Mouse (Mus musculus) limb, embryonic 13.5 days (tissue): ENCODE measurements at regions not wholly inside any gene's neighbourhood (a gene's known extent, or its start where the extent isn't known, plus 50 kb on each side); places are given as distances from the start of the nearest gene placed in this dataset.
"Not testable (repeated sequence)": the region's sequence is repeated elsewhere in the genome, so short reads cannot be mapped to it uniquely, and the experiment has no call there.

ENCODE experiments used
- ATAC-seq: fragments of 200-750 bp; cut with Nextera tagmentation; 2 replicates; pipeline ENCODE4 v1.8.0; 2017; ENCODE audit warnings: low read depth, moderate number of reproducible peaks, moderate TSS enrichment; ENCODE audit not compliant: low FRiP score
- H3K27ac ChIP-seq: fragments of 300-500 bp; sonication (generic); 2 replicates; pipeline ENCODE4 v1.5.1; 2015; ENCODE audit warnings: inconsistent platforms, mild to moderate bottlenecking, moderate library complexity
- H3K27me3 ChIP-seq: fragments of 300-500 bp; sonication (generic); 2 replicates; pipeline ENCODE4 v1.6.1; 2015; ENCODE audit warnings: mild to moderate bottlenecking, inconsistent platforms
- H3K36me3 ChIP-seq: fragments of 300-500 bp; sonication (generic); 2 replicates; pipeline ENCODE4 v1.6.1; 2015; ENCODE audit warnings: inconsistent platforms, mild to moderate bottlenecking, moderate library complexity
- H3K4me1 ChIP-seq: fragments of 300-500 bp; sonication (generic); 2 replicates; pipeline ENCODE4 v1.6.1; 2015; ENCODE audit warnings: inconsistent platforms
- H3K4me2 ChIP-seq: fragments of 300-500 bp; sonication (generic); replicated peaks from 2 replicates; pipeline ENCODE4 v1.6.1; 2015; ENCODE audit warnings: inconsistent platforms, mild to moderate bottlenecking, moderate library complexity
- H3K4me3 ChIP-seq: fragments of 300-500 bp; sonication (generic); 2 replicates; pipeline ENCODE4 v1.5.1; 2015; ENCODE audit warnings: moderate library complexity, mild to moderate bottlenecking, inconsistent platforms
- H3K9ac ChIP-seq: fragments of 300-500 bp; sonication (generic); 2 replicates; pipeline ENCODE4 v1.6.1; 2015; ENCODE audit warnings: mild to moderate bottlenecking, inconsistent platforms
- H3K9me3 ChIP-seq: fragments of 300-500 bp; sonication (generic); 2 replicates; pipeline ENCODE4 v1.6.1; 2016; ENCODE audit warnings: inconsistent platforms
- WGBS: fragments of 180-500 bp; shearing (Covaris S2); methylation state at CpG from one replicate; pipeline ENCODE4 v1.1.7; 2015; 5-methylcytosine and 5-hydroxymethylcytosine counted together

DNA sequence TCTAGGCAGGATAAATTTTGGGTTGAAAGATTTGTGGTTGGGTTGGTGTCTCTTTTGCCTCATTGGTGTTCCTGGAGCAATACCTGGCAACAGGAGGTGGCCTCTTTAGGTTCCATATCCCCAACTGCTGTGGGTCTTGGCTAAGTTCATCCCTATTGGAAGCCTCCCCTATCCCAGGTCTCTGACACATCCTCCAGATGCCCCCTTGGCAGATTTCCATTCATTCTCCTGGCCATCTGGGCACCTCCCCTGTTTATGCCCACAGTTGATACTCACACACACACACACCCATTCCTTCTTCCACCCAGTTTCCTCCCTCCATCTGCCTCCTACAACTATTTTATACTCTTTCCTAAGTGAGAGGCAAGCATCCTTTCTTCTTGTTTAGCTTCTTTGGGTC, 984.9 kb upstream of the Gm12353 start:
- H3K36me3 ChIP-seq = no peaks in the 10 kb centered on the region
- no peak overlapping the region for H3K27ac ChIP-seq
- no peaks in the 10 kb centered on the region for H3K9me3 ChIP-seq
- H3K4me3 ChIP-seq = no peak overlapping the region
- no peaks in the 10 kb centered on the region for H3K27me3 ChIP-seq
- no peaks in the 10 kb centered on the region for H3K4me1 ChIP-seq
- no peak overlapping the region for H3K9ac ChIP-seq
- no peak for ATAC-seq
- no peak overlapping the region for H3K4me2 ChIP-seq

DNA sequence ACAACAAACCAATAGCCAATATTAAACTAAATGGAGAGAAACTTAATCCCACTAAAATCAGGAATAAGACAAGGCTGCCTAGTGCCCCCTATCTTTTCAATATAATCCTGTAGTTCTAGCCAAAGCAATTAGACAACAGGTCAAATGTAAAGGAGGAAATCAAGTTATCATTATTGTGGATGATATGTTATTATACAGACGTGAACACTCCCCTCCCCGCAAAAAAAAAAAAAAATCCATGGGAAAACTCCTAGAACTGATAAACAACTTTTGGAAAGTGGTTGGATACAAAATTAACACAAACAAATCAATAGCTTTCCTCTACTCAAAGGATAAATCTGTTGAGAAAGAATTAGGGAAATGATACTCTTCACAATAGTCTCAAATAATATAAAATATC, 966.2 kb upstream of the Gm12353 start:
- 90% methylated on average over 2 of the region's 2 CpGs for WGBS

DNA sequence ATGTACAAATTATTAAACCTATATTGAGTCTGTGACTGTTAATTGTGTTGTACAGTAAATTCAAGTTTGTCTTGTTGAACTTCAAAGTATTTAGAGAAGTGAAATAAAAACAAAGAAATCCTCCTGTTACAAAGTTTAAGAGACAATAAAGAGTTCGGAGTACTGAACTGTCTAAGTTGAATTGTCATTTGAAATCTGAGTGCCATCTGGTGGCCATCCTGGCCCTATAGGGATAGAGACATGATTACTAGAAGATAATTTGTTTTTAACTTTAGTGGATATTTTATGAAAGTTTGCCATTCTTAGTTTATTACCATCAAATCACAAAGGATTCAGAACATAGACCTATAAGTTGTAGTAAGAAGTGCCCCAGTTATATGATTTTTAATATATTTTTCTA, 956.1 kb upstream of the Gm12353 start:
- no peak for ATAC-seq
- Histone ChIP-seq H3K9ac (no peak overlapping the region), H3K27me3 (no peaks in the 10 kb centered on the region), H3K4me2 (no peak overlapping the region), H3K4me1 (no peaks in the 10 kb centered on the region), H3K36me3 (no peaks in the 10 kb centered on the region), H3K27ac (no peak overlapping the region), H3K9me3 (no peaks in the 10 kb centered on the region), H3K4me3 (no peak overlapping the region)
- WGBS = 20% methylated on average over 1 of the region's 1 CpGs

More for the DNA sequence above, 966.2 kb upstream of the Gm12353 start:
- H3K27ac ChIP-seq = no peak overlapping the region
- no peak for ATAC-seq
- no peak overlapping the region for H3K9ac ChIP-seq
- H3K27me3 ChIP-seq = no peaks in the 10 kb centered on the region
- no peaks in the 10 kb centered on the region for H3K9me3 ChIP-seq
- H3K4me1 ChIP-seq = no peaks in the 10 kb centered on the region
- no peaks in the 10 kb centered on the region for H3K36me3 ChIP-seq
- no peak overlapping the region for H3K4me2 ChIP-seq
- H3K4me3 ChIP-seq = no peak overlapping the region

GRCm38 (mm10) chr4:18685891-18686544, 919.2 kb upstream of the Gm12353 start:
- Histone ChIP-seq H3K4me1 (no peaks in the 10 kb centered on the region), H3K9ac (no peak overlapping the region), H3K27ac (no peak overlapping the region), H3K4me3 (no peak overlapping the region), H3K9me3 (no peaks in the 10 kb centered on the region), H3K4me2 (no peak overlapping the region), H3K27me3 (no peaks in the 10 kb centered on the region), H3K36me3 (no peaks in the 10 kb centered on the region)
- no peak for ATAC-seq
- WGBS = 67% methylated on average over 3 of the region's 3 CpGs

GRCm38 (mm10) chr4:18694076-18694475, 911.2 kb upstream of the Gm12353 start:
- H3K27me3 ChIP-seq = no peaks in the 10 kb centered on the region
- no peak overlapping the region for H3K9ac ChIP-seq

DNA sequence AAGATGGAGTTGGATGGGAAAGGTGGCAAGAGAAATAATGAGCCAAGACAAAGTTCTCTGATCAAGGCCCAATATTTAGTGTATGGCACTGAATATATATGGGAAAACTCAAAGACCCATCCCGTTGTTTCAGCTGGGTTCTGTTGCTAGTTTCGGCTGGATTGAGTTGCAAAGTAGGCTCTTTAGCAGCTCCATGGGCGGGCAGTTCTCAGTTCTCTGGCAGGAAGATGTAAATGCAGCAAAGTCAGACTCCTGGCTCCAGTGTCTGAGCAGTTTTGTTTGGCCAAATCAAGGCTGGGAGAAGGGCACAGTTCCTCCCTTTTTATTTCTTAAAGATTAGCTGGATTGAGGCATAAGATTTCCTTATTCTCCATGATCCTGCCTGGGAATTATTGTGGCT, 909.0 kb upstream of the Gm12353 start:
- Histone ChIP-seq H3K9ac (no peak overlapping the region), H3K27ac (no peak overlapping the region), H3K9me3 (no peaks in the 10 kb centered on the region), H3K4me3 (no peak overlapping the region), H3K27me3 (no peaks in the 10 kb centered on the region), H3K36me3 (no peaks in the 10 kb centered on the region), H3K4me2 (no peak overlapping the region), H3K4me1 (no peaks in the 10 kb centered on the region)
- 55% methylated on average over 3 of the region's 3 CpGs for WGBS
- no peak for ATAC-seq

More at GRCm38 (mm10) chr4:18694076-18694475, 911.2 kb upstream of the Gm12353 start:
- Histone ChIP-seq H3K4me3 (no peak overlapping the region), H3K9me3 (no peaks in the 10 kb centered on the region), H3K27ac (no peak overlapping the region), H3K4me2 (no peak overlapping the region), H3K4me1 (no peaks in the 10 kb centered on the region), H3K36me3 (no peaks in the 10 kb centered on the region)
- no peak for ATAC-seq

- no peak for ATAC-seq
- H3K4me1 ChIP-seq = no peaks in the 10 kb centered on the region
- H3K36me3 ChIP-seq = no peaks in the 10 kb centered on the region
- H3K27ac ChIP-seq = no peak overlapping the region
- H3K4me2 ChIP-seq = no peak overlapping the region
- H3K27me3 ChIP-seq = no peaks in the 10 kb centered on the region
- no peak overlapping the region for H3K4me3 ChIP-seq
- WGBS = 36% methylated on average over 3 of the region's 3 CpGs
- no peak overlapping the region for H3K9ac ChIP-seq
- peaks cover 4% of the 10 kb centered on the region; the same call in 1 of the 2 replicates for H3K9me3 ChIP-seq
Measured at GRCm38 (mm10) chr4:18744241-18744640, 861.0 kb upstream of the Gm12353 start.

DNA sequence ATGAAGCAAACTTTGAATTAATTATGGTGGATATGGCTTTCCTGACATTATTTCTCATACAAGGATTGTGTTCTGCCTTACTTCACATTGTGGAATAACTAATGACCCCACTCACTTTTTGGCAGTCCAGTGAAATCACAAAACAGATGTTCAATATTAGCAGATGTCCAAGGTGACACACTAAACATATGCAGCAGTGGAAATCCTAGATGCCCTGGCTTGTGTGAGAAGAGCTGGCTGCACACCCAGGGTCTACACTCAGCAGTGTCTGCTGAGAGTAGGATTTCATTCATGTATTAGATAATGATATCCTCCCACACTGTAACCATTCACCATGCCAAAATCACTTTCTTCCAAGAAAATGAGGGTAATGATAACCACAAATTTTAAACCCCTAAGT, 816.9 kb upstream of the Gm12353 start:
- Histone ChIP-seq H3K4me2 (no peak overlapping the region), H3K36me3 (no peaks in the 10 kb centered on the region), H3K4me3 (no peak overlapping the region), H3K27me3 (no peaks in the 10 kb centered on the region), H3K9ac (no peak overlapping the region), H3K27ac (no peak overlapping the region), H3K4me1 (no peaks in the 10 kb centered on the region), H3K9me3 (no peaks in the 10 kb centered on the region)
- peak; percentile 66; the same call in 1 of the 2 replicates for ATAC-seq

- no peak overlapping the region for H3K27ac ChIP-seq
- no peaks in the 10 kb centered on the region for H3K27me3 ChIP-seq
- H3K4me1 ChIP-seq = no peaks in the 10 kb centered on the region
- H3K4me3 ChIP-seq = no peak overlapping the region
- no peak overlapping the region for H3K4me2 ChIP-seq
- no peak overlapping the region for H3K9ac ChIP-seq
- H3K36me3 ChIP-seq = no peaks in the 10 kb centered on the region
- ATAC-seq = peak; percentile 66; the same call in 1 of the 2 replicates
- no peaks in the 10 kb centered on the region for H3K9me3 ChIP-seq
- 38% methylated on average over 2 of the region's 2 CpGs for WGBS
Measured at GRCm38 (mm10) chr4:18795740-18796394, 809.4 kb upstream of the Gm12353 start.

- H3K4me2 ChIP-seq = no peak overlapping the region
- H3K27ac ChIP-seq = no peak overlapping the region
- no peaks in the 10 kb centered on the region for H3K36me3 ChIP-seq
- no peaks in the 10 kb centered on the region for H3K27me3 ChIP-seq
- H3K9ac ChIP-seq = no peak overlapping the region
- H3K4me3 ChIP-seq = no peak overlapping the region
- no peaks in the 10 kb centered on the region for H3K9me3 ChIP-seq
- ATAC-seq = no peak
- 63% methylated on average over 2 of the region's 2 CpGs for whole genome bisulfite sequencing
- no peaks in the 10 kb centered on the region for H3K4me1 ChIP-seq
Measured at GRCm38 (mm10) chr4:18796395-18796740, 808.9 kb upstream of the Gm12353 start.

DNA sequence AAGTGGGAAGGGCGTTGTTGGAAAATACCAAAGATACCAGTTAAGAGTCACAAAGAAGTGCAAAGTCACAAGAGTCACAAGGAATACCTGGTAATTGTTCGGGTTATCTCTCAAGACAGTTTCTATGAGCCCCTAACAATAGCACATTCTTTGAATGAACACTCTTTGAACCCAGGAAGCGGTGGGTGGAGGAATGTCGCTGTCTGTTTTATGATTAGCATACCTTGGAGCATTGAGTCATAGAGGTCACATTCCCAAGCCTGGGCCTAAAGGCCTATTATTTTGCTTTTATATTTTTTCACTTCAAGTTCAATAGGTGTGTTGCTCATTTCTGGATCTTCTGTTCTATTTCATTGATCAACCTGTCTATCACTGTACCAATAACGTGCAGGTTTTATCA, 802.1 kb upstream of the Gm12353 start:
- not testable (repeated sequence) for H3K9me3 ChIP-seq, ATAC-seq, H3K27me3 ChIP-seq, H3K4me2 ChIP-seq, H3K9ac ChIP-seq, H3K36me3 ChIP-seq, H3K27ac ChIP-seq, H3K4me1 ChIP-seq, H3K4me3 ChIP-seq
- WGBS = 90% methylated on average over 5 of the region's 5 CpGs
